Mouse (Mus musculus) bone marrow macrophage, adult 2 months (primary cell): ENCODE results near the gene Dpp6.

Source experiments
- CTCF ChIP-seq: IDR thresholded peaks from 2 replicates; pipeline ENCODE4 v1.5.1; 2012; ENCODE audit warnings: low read depth, mild to moderate bottlenecking, low read length, moderate library complexity
- POLR2A ChIP-seq: IDR thresholded peaks from 2 replicates; pipeline ENCODE4 v1.6.1; 2012; ENCODE audit warnings: mild to moderate bottlenecking, low read depth, low read length, borderline replicate concordance

DNA sequence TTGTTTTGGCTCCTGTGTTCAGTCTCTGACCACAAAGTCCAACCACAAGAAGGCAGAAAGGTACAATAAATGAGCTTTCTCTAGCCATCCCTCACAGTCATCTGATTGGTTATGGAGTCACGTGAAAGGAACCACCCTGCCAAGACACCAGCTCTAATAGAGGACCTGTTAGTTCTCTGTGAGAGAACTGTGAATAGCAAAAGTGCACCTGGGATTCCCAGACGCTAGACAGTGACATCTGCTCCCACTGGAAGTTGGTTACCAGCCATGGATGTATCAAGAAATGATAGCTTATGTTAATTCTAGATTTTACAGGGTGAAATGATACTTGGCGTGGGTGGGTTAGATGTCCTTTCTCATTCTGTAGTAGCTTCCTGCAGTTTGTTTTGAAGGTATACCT, 338.7 kb downstream of the Dpp6 start:
- no peak for TF ChIP-seq CTCF
- TF ChIP-seq POLR2A = no peak
